Mouse (Mus musculus) cerebellum, postnatal 4 days (tissue): Measurements from ENCODE around the gene Ppid.

Experiments used
- DNase-seq, 2 experiments: peaks; one replicate each; pipeline ENCODE4 v3.0.0; 2022; ENCODE audit warnings: low spot score in 2 of 2, mixed read lengths in 1 of 2

The Ppid gene

GRCm38 (mm10) chr3:79590863-79591792 is at the start of gene Ppid:
Gene Ppid (plus strand): TSS chr3:79591342.
- peak; percentile 51 to 73 for DNase-seq

GRCm38 (mm10) chr3:79542585-79542984 is 48.6 kb upstream of the Ppid start:
- no peak for DNase-seq

GRCm38 (mm10) chr3:79548681-79549437 is 42.3 kb upstream of the Ppid start:
- no peak for DNase-seq

GRCm38 (mm10) chr3:79549751-79550393 is 41.3 kb upstream of the Ppid start:
- no peak for DNase-seq

GRCm38 (mm10) chr3:79551826-79552552 is 39.2 kb upstream of the Ppid start:
- no peak for DNase-seq

- no peak for DNase-seq
Observed at GRCm38 (mm10) chr3:79553779-79554178, 37.4 kb upstream of the Ppid start.

GRCm38 (mm10) chr3:79555061-79555460 is 36.1 kb upstream of the Ppid start:
- no peak for DNase-seq

GRCm38 (mm10) chr3:79559021-79559772 is 31.9 kb upstream of the Ppid start:
- DNase-seq, result no peak

- no peak for DNase-seq
Observed at GRCm38 (mm10) chr3:79559773-79560045, 31.4 kb upstream of the Ppid start.

GRCm38 (mm10) chr3:79560555-79560954 is 30.6 kb upstream of the Ppid start:
- no peak for DNase-seq

- DNase-seq, result no peak
Observed at GRCm38 (mm10) chr3:79561784-79562715, 29.1 kb upstream of the Ppid start.

- DNase-seq, result no peak
Observed at GRCm38 (mm10) chr3:79563511-79563910, 27.6 kb upstream of the Ppid start.

GRCm38 (mm10) chr3:79564875-79565606 is 26.1 kb upstream of the Ppid start:
- DNase-seq, result no peak

GRCm38 (mm10) chr3:79566716-79567691 is 24.1 kb upstream of the Ppid start:
- DNase-seq, result peak in 1 of 2 experiments; percentile 40

GRCm38 (mm10) chr3:79567703-79568362 is 23.3 kb upstream of the Ppid start, which contains the start of gene Fnip2:
Gene Fnip2 (minus strand): TSS chr3:79567796.
- peak; percentile 65 to 75 for DNase-seq

GRCm38 (mm10) chr3:79568629-79569350 is 22.4 kb upstream of the Ppid start:
- no peak for DNase-seq

GRCm38 (mm10) chr3:79569351-79569681 is 21.8 kb upstream of the Ppid start:
- no peak for DNase-seq
